Mouse (Mus musculus): ENCODE measurements around the gene Timp1.

DNA sequence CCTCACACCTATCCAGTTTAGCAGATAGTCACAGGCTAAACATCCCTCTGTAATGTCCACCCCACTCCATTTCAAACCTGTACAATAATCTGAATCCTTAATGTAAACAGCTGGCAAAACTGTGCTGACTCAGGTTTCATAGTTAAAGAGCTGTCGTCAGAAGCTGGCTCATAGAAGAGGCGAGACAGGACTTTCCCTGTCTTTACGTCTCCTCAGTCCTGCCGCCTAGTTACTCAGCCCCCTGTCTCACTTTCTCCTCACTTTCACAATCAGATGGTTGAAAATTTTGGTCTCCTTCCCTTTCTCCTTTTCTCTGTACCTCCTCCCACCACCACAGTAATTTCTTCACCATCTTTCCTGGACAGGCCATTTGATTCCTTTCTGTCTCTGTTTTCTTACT is 1.9 kb upstream of the Timp1 start:
- TF ChIP-seq POLR2A (IDR thresholded peaks at IDR 0.05; ENCODE audit: insufficient read length, low read depth) (no peak), USF1 (IDR thresholded peaks at IDR 0.05; ENCODE audit: low read depth) (no peak), MAX (IDR thresholded peaks at IDR 0.05; ENCODE audit: low read depth) (no peak), TCF12 (IDR thresholded peaks at IDR 0.05; ENCODE audit: insufficient read depth, poor library complexity, severe bottlenecking) (no peak)

All from myocyte (in vitro differentiated cells).